Mouse (Mus musculus) lung, postnatal 4 days (tissue): Measurements from ENCODE around the gene Bptf.
"Not testable (repeated sequence)": the region's sequence is repeated elsewhere in the genome, so short reads cannot be mapped to it uniquely, and the experiment has no call there.

Source experiments
- DNase-seq, 2 experiments: peaks; one replicate each; pipeline ENCODE4 v3.0.0; 2021

Gene Bptf

DNA sequence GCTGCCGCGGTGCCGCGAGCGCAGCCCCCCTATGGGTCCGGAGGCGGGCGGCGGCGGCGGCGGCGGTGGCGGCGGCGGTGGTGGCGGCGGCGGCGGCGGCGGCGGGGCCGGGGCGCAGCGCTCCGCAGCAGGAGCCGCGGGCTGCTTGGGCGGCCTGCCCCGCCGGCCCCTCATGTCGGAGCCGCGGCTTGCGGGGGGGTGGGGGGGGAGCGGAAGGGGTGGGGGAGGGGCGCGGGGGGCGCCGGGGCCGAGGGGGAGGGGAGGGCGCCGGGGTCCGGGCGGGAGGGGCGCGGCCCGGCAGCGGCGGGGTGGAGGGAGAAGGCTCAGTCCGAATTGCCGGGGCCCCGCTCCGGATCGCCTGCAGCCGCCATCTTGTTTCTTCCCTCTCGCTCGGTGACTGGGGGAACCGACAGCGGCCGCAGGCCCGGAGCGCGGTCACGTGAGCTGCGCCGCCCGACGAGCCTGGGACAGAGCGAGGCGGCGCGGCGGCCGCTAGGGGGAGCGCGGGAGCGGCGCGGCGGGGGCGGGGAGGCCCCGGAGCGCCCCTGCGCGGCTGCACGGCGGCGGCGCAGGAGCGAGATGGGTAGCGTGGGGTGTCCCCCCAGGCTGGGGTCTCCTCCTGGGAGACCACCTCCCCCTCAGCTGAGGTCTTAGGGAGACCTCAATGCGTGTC is at the start of gene Bptf:
Bptf (minus strand) TSS at position 379 of the 673 bp plus-strand sequence.
- peak; percentile 94 to 95 for DNase-seq

DNA sequence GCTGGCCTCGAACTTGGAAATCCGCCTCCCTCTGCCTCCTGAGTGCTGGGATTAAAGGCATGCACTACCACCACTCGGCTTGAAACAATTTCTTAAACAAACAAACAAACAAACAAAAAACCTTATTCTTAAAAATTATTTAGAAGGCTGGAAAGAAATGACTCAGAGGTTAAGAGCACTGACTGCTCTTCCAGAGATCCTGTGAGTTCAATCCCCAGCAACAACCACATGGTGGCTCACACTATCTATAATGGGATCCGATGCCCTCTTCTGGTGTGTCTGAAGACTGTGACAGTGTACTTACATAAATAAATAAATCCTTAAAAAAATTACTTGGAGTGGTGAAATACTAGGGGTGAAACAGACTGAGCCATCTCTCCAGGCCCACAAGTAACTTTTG is 29.3 kb upstream of the Bptf start:
- DNase-seq, result no peak

DNA sequence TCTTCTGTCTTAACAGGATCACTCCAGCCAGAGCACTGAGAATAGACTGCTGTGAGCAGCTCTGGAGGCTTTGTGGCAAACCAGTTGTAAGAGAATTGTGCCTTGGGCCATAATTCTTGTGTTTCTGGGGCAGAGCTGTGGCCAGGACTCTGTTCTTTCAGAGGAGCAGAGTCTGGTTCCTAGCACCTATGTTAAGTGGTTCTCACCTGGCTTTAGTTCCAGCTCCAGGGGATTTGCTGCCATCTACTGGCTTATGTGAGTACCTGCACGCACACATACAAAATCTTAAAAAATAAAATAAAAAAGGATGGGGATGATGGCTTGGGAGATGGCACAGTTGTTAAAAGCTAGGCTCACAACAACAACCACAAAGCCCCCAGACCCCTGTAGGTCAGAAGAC is 27.1 kb upstream of the Bptf start:
- no peak for DNase-seq

DNA sequence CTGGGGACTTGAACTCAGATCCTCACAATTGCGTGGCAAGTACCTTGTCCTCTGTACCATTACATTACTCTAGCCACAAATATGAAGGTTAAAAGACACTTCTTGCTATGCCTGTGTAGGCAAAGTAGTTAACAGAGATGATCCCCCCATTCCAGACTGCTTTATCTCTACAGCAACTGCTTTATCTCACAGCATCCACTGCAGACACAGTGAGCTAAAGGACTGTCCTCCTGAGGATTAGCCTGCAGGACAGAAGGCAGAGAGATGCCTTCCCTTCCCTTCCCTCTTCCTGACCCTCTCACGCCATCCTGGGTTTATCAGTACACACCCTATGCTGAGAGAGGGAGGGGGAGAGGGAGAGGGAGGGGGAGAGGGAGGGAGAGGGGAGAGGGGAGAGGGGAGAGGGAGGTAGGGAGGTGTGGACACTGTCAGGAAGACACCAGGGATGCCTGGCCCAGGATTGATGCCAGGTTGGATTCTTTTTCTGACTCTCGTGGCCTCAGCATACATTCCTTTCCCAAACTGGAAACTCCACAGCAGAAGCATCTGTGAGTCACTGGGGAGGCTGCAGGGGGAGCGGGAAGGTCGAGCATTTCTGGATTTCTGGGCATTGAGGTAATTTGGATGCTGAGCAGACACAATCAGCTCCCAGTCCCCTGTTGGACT is 25.2 kb upstream of the Bptf start:
- DNase-seq, result no peak

DNA sequence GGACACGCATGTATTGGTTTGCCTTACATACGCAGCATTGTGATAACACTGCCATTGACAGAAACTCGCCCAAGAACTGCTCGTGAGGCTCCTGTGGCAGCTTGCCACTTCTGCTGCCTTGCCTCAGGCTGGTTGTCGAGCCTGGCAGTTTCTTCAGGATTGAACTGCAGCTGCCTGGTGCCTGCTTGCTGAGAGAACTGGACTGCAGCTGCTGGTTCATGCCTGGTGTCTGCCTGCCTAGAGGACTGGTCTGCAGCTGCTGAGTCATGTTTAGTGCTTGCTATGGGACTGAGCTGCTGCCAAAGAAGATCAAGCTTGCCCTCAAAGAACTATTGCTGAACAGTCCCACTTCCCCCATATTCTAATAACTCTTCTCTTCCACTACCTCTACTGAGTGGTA is 23.4 kb upstream of the Bptf start:
- no peak for DNase-seq

DNA sequence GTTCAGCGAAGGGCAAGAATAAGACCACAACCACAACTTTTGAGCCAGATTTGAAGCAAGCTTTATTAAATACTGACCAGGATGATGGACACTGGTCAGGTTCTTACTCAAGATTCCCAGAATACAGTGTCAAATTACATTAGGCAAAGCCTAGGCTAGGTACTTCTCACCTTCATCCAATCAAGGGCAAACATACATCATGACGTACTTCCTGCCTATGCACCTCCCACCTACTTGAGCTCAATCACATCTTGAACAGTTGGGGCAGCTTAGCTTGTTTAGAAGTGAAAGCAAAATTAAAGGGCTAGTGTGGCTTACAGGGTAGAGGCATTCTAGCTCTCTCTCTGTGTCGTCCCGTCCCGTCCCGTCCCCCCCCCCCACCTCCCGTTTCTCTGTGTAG is 22.5 kb upstream of the Bptf start:
- no peak for DNase-seq

DNA sequence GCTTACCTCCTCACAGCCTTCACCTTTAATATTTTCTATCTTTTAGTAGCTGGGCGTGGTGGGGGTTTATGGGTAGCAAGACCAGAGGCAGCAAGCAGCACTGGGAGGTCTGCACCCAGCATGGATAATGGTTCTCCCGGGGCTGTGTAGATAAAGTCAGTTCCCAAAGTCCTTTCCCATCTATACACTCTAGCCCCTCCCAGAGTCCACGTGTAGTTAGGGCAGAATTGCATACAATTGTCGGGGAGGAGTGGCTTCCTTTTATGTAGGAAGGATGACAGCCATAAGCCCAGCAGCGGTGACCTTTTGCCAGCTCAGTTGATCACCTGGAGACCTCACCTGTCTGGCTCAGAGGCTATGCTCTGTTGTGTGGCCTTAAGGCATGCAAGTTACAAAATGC is 21.7 kb upstream of the Bptf start:
- DNase-seq, result no peak

DNA sequence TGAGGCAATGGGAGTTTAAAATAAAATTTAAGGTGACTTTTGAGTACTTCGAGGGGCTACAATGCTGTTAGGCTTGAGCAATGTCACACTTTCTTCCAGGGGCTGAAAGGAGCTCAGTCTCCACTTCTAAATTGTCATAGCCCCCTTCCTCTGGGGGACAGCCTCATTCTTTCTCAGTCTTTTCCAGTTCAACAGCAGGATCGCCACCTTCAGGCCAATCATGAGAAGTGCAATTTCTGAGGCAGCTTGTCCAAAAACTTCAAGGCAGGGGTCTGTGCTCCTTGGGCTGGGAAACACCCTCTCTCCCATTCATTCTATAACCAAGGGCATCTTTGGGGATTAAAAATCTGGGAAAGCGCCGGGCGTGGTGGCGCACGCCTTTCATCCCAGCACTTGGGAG is 19.9 kb upstream of the Bptf start:
- peak in 1 of 2 experiments; percentile 38 for DNase-seq

DNA sequence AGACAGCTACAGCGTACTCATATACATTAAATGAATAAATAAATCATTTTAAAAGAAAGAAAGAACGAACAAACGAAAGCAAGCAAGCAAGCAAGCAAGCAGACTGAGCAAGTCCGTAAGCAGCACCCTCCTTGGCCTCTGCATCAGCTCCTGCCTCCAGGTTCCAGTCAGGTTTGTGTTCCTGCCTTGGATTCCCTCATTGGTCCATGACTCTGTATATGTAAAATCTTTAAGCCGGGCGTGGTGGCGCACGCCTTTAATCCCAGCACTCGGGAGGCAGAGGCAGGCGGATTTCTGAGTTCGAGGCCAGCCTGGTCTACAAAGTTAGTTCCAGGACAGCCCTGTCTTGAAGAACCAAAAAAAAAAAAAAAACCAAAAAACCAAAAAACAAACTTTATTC is 12.0 kb upstream of the Bptf start:
- not testable (repeated sequence) for DNase-seq

DNA sequence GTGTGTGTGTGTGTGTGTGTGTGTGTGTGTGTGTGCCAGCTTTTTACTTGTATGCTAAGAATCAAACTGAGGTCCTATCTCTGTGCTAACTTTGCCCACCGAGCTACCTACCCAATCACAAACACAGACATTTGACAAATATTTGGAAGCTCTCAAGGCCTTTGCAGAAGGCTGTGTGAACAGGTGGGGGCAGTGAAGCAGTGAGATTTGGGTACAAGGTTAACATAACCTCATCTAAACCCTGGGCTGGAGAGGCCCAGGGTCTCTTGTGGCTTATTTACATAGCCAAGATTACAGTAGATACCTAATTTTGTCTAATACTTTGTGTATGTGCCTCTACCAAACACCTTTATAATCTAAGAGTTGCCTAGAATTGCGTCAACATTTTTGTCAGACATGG is 10.5 kb upstream of the Bptf start:
- DNase-seq, result no peak

DNA sequence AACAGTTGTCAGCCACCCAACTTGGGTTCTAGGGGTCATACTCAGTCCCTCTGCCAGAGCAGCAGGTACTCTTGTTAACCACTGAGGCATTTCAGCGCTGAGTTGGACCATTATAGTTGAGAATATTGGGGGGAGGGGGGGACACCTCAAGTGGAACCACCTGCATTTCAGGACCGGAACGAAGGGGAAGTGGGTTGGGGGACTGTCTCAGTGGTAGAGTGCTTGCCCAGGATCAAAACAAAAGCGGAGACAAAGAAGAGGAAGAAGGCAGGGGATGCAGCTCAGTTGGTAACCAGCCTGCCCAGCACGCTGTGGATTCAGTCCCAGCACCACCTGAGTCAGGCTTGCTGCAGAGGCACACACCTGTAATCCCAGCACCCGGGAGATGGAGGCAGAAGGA is 8.8 kb upstream of the Bptf start:
- no peak for DNase-seq

DNA sequence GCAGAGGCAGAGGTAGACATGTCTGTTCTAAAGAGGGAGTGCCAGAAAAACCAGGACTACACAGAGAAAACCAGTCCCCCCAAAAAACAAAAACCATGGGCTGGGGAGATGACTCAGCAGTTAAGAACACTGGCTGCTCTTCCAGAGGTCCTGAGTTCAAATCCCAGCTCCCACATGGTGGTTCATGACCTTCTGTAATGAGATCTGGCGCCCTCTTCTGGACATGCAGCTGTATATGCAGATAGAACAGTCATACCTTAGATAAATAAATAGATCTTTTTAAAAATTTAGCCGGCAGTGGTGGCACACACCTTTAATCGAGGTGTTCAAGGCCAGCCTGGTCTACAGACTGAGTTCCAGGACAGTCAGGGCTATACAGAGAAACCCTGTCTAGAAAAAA is 6.7 kb upstream of the Bptf start:
- peak in 1 of 2 experiments; percentile 34 for DNase-seq

DNA sequence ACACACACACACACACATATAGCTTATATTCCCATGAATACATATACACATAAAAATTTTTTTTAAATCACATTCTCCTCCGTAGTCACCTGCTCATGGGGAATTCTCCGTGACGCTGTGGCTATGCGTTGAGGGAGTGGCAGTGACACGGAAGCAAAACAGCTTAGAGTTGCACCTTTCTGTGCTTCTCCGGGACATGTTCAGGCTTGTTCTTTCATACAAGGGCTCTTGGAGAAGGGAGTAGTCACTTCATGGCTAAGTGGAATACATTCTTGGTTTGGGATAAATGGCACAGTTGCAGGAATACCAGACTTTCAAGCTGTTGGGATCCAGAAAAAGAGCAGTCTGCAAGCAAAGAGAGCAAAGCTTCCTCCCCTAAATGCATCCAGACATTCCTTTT is 5.7 kb upstream of the Bptf start:
- no peak for DNase-seq

DNA sequence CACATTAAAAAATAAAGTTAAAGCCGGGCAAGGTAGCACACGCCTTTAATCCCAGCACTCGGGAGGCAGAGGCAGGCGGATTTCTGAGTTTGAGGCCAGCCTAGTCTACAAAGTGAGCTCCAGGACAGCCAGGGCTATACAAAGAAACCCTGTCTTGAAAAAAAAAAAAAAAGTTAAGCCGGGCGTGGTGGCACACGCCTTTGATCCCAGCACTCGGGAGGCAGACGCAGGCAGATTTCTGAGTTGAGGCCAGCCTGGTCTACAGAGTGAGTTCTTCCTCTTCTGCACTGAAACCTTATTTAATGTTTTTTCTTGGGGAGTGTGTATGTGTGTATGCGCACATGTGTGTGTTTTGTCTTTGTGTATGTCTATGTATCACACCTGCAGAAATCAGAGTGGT is 4.5 kb upstream of the Bptf start:
- not testable (repeated sequence) for DNase-seq

DNA sequence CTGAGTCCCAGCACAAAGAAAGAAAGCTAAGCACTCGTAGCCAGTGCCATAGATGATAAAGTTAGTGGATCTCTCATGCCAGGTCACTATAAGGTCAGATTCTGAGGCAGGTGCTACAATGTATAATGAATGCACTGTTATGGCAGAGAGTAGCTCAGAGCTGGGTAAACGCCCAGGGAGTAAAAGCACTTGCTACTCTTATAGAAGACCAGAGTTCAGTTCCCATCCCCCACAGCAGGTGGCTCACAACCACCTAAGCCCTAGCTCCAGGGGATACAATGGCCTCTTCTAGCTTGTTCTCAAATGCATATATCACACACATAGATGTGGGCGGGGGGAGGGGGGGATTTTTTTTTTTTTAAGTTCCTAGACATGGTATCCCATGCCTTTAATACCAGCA is 3.8 kb upstream of the Bptf start:
- no peak for DNase-seq

DNA sequence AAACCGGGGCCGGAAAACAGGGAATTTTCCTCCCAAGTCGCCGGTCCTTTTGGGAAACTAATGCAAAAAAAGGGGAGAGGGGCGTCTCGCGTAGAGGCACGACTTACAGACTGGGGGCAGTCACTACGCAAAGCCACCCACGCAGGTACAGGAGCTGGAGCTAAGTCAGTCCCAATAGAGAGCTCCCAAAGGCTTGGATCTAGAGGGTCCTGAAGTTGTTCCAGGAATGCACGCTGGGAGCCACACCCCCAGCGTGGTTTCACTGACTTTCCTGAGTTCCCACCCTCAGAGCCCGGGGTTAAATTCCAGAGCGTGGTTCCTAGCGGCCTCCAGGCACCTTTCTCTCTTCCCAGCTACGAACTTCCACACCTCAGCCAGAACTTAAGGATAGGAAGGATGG is 499 bp upstream of the Bptf start:
- peak; percentile 32 to 50 for DNase-seq

DNA sequence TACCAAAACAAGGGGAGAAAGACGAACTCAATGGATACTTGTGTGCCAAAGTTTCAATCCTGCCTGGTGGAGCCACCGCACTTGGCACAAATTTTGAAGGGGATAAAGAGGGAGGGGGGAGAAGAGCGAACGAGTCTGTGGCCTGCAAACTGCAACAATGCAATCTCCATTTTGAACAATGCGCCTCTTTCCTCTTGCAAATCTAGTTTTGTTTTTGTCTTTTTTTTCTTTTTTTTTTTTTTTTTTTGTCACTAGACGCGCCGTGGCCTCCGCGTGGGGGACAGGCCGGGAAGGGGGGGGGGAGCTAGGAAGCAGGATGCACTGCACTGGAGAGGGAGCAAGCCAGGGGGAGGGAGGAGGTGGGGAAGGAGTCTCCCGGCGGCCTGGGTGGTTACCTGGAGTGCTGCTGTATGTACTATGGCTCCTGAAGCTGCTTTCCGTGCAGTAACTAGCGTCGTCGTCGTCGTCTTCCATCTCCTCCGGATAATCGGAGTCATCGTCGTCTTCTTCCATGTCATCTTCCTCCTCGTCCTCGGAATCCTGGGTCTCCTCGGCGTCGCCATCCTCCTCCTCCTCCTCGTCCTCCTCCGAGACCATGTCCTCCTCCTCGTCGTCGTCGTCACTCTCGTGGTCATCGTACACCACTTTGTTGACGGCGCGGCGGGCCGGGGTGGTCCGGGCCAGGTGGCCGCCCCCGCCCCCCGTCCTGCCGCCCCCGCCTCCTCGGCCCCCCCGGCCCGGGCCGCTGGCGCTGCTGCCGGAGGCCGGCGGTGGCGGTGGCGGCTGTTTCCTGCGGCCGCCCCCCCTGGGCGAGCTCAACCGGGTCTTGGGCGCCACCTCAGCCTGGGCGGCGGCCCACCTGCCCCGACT is 813 bp downstream of the Bptf start:
- DNase-seq, result peak; percentile 69 to 83

DNA sequence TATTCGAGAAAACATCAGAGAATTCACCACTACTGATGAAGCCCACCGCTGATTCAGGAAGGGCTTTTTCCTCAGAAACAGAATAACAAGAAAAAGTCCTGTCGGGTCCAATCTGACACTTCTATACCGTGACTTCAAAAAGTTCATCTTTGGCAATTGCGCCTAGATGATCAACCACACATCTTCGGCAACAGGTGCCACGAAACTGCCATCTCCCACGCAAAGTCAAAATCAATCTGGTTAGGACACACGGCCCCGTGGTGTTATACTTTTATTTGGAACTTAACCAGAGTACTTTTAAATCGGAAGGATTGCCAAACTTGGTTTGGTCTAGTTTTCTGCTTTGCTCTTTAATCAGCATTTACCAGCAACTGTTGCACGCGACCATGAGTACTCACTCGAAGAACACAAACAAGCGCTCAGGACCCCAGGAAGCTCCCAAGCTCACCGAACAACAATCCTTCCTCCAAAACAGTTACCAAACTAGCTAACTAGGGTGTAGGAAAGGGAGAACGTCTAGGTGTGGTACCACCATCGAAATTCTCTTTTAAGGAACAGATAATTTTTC is 1.6 kb downstream of the Bptf start:
- DNase-seq, result no peak

DNA sequence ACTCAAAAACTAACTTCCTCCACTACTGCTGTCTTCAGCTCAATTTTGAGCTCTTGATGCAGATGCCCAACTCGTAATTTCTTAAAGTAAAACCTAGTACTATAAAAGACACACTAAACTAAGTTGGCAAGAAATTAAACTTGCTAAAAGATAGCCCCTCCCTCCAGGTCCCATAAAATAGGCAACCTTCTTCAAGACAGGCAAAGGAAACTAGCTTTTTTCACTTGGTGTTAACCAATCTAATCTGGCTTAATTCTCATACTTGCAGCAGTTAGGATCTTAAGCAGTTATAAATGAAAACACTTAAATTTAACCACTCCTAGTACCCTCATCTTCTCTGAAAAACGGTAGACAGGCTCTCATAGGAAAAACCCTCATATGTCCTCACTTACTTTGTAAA is 2.3 kb downstream of the Bptf start:
- no peak for DNase-seq

DNA sequence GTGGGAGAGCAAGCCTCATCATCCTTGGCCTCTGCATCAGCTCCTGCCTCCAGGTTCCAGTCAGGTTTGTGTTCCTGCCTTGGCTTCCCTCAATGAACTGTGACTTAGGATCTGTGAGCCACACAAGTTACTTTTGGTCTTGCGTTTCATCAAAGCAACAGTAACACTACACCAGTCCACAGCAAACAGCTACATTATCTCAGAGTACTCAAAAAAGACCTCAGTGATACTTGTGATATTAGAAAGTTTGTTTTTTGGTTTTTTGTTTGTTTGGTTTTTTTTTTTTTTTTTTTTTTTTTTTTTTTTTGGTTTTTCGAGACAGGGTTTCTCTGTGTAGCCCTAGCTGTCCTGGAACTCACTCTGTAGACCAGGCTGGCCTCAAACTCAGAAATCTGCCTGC is 5.2 kb downstream of the Bptf start:
- DNase-seq, result not testable (repeated sequence)

DNA sequence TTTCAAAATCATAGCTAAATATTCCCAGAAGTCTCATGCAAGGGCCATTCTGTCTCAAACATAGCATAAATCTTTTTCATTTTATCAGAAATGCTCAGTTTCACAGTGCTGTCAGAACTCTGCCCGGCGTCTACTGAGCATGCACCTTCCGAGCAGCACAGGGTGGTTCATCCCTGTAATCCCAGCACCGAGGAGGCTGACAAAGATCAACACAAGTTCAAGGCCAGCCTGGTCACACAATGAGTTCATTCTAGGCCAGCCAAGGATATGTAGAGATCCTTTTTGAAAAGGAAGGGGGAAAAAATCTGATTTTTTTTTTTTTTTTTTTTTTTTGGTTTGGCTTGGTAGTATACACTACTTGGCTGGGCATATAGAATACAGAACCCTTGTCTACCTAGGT is 6.9 kb downstream of the Bptf start:
- no peak for DNase-seq

DNA sequence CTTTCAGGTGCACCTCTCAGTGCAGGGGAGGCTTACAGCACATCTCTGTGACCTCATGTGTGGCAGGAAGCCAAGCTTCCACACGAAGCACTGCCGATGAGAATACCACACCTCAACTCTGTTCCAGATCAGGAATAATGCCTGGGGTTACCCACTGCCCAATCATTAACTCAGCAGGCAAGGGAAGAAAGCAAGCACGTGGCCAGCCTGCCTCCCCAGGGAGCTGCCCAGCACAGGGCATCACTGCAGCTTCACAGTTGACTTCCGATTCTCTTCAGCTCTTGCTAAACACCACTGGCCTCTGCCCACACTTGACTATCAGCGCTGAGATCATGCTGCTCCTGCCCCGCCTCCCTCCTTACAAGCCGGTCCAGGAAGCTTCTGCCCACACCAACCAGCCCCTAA is 7.6 kb downstream of the Bptf start:
- DNase-seq, result peak; percentile 71 to 78

DNA sequence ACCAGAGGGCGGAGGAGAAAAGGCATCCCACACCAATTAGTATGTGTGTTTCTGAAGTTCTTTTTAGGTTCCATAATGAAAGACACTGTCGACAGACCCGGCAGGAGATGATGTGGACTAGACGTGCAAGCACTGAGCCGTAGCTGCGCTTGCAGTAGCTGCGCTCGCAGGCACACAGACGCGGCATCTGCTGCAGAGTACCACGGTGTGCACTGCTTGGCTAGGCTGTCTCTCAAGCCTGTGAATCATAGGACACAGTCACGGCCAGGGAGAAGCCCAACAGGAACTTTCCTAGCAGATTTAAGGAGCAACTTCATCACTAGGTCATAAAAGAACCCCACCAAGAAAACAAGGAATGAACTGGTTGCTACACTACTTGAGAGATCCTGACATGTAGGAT is 14.1 kb downstream of the Bptf start:
- no peak for DNase-seq
